Mouse (Mus musculus): ENCODE measurements at regions not wholly inside any gene's neighbourhood (a gene's known extent, or its start where the extent isn't known, plus 50 kb on each side); places are given as distances from the start of the nearest gene placed in this dataset.

- TF ChIP-seq CTCF (IDR thresholded peaks at IDR 0.05; ENCODE audit: low read depth, low read length) (no peak), POLR2A (IDR thresholded peaks at IDR 0.05; ENCODE audit: extremely low read depth, insufficient read depth, low read length) (no peak)
These were observed 66.6 kb upstream of the Lcn4 start for GRCm38 (mm10) chr2:26737725-26738124.
